Mouse (Mus musculus): ENCODE results near the gene Gm10358. TPM values are rescaled to one million over a fixed set of nuclear protein-coding genes. Genes with fewer than 3 reads are reported as not detected.
"Not testable (repeated sequence)": the region's sequence is repeated elsewhere in the genome, so short reads cannot be mapped to it uniquely, and the experiment has no call there.

The Gm10358 gene
- polyA plus RNA-seq (2012; rRNA removed): 0.76 and 2.4 TPM in 2 replicates

DNA sequence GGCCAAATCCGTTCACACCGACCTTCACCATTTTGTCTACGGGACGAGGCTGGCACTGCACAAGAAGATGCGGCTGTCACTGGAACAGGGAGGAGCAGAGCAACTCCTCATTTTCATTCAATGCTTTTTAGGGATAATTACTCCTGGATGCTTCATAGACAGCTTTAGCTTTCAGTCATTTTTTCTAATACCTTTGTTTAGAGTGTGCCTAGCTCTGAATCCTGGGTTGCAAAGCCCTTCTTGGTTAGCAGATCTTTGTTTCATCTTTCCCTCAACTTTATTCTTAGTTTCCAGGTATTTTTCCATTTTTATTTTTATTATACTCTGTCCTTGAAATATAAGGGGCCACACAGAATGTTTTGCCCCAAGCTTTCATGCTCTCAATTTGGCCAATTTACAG lies at the start of gene Gm10358:
Gm10358 (minus strand) TSS at position 101 of the 400 bp plus-strand sequence.
- DNase-seq (ENCODE audit: extremely low spot score in 1 of 2, low spot score in 1 of 2): no peak

DNA sequence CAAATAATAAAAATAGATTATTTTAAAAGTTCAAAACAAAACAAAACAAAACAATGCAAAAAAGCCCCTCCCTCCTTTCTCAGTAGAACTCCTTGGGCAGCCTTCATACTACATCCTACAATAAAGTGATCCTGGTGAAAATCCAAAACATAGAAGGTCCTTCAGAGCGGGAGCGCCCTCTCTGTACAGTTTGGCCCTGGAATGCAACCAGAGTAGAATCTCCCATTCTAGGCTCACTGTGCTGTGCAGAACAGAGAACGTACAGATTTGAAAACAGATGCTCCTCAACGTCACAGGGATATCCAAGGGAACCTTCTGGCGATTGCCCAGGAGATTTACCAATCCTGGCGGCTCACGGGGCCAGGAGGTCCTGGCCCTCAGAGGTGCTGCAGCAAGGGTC lies 42.0 kb upstream of the Gm10358 start, which contains the start of gene Iqcm:
Iqcm (plus strand) TSS at position 301 of the 400 bp plus-strand sequence.
- DNase-seq (ENCODE audit: extremely low spot score in 1 of 2, low spot score in 1 of 2): no peak

- DNase-seq (ENCODE audit: extremely low spot score in 1 of 2, low spot score in 1 of 2): not testable (repeated sequence)
Measured at GRCm38 (mm10) chr8:75415696-75416095, 9.3 kb upstream of the Gm10358 start.

GRCm38 (mm10) chr8:75384770-75385290 lies 21.6 kb downstream of the Gm10358 start:
- DNase-seq (ENCODE audit: extremely low spot score in 1 of 2, low spot score in 1 of 2): no peak

- DNase-seq (ENCODE audit: extremely low spot score in 1 of 2, low spot score in 1 of 2): no peak
Measured at GRCm38 (mm10) chr8:75375530-75376123, 30.8 kb downstream of the Gm10358 start.

- no peak for DNase-seq (ENCODE audit: extremely low spot score in 1 of 2, low spot score in 1 of 2)
Measured at GRCm38 (mm10) chr8:75372006-75372405, 34.4 kb downstream of the Gm10358 start.

Other genes with a start within 250 kb of the Gm10358 start
- gene Rasd2, start 192.6 kb downstream of the Gm10358 start, polyA plus RNA-seq (2012; rRNA removed): 39.5 and 57.3 TPM in 2 replicates
- 0.04 and 0.11 TPM in 2 replicates for gene Iqcm, start 42.1 kb upstream of the Gm10358 start, polyA plus RNA-seq (2012; rRNA removed)